Mouse (Mus musculus): Measurements from ENCODE around the gene Nsrp1.

Nsrp1 gene

GRCm38 (mm10) chr11:77042816-77043215 lies 35.4 kb downstream of the Nsrp1 start:
- in situ Hi-C loops (cut with MseI, MboI) = no loop called here

GRCm38 (mm10) chr11:77041891-77042290 lies 36.3 kb downstream of the Nsrp1 start:
- in situ Hi-C loops (cut with MseI, MboI) = no loop called here

DNA sequence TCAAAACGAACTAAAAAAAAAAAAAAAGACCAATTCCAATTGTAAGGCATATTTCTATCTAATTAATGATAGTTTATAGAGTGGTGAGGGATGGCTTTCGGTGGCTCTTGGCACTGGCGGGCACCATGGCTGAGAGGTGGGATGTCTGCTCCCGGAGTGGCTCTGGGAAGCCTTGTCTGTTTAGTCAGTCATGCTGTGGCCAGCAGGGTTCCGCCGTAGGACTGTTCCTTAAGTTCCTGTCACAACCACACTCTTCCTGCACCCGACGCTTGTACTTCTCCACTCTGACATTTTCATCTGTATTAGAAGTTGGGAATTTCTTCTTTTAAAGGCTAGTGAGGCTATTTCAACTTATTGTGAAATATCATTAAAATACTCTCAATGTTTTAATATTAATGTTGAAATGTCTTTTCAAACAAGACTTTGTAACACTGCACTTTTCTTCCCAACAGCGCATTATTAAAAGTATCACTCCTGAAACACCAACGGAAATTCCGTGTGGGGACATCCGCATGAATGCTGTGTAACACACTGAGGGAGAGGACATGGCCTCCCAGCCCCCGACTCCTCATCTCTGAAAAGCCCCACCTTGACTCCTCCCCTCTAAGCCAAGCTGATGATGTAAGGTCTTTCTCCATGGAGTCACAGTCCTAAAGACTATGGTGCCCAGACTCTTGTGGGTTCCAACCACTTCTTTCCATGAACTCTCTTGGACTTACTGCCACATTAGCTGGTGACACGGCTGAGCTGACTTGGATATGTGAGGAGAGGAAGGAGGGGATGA lies 46.9 kb downstream of the Nsrp1 start:
- in situ Hi-C loops (cut with MseI, MboI) = no loop called here

- in situ Hi-C loops (cut with MseI, MboI) = no loop called here
Observed at GRCm38 (mm10) chr11:77028157-77028556, 50.1 kb downstream of the Nsrp1 start.

DNA sequence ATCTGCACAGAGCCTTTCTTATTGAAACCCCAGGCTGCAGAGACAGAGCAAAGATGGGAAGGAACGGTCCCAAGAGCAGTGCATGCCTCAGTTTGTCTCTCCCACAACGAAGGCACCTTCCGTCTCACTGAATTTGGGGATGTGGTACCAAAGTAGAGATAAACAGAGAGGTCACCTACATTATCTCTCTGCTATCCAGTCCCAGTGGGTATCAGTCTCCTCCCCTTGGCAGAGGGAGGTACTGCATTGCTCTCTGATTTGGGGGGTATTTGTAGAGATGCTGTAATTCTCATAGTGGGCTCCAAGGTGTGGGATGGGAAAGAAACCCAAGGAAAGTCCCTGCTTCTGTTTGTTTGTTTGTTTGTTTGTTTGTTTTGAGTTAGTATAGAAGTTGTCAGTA lies 51.7 kb downstream of the Nsrp1 start:
- in situ Hi-C loops (cut with MseI, MboI) = no loop called here

DNA sequence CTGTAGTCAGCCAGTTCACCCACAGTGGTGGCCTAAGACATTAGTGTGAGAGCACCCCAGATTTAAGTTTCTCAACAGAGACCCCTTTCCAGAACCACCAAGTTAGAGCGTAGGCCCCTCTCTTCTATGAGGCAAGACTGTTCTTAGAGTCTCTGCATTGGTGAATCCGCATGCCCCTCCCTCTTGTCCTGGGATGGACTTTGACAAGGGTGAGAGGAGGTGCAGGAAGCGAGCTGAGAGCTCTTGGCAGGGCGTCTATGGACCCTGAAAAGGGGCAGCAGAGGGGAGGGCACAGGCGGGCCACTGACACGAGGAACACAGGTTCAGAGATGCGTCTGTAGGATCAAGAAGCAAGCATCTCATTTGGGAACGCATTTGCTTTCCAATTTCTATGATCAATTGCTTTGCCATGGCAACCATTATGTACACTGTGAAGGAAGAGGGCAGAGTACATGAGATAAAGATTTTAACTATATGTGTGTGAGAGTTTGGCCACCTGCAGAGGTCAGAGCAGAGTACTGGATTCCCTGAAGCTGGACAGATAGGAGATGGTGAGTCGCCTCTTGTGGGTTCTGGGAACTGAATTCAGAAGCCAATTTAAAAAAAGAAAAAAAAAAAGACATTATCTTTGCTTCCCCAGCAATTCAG lies 56.4 kb downstream of the Nsrp1 start:
- in situ Hi-C loops (cut with MseI, MboI) = no loop called here

DNA sequence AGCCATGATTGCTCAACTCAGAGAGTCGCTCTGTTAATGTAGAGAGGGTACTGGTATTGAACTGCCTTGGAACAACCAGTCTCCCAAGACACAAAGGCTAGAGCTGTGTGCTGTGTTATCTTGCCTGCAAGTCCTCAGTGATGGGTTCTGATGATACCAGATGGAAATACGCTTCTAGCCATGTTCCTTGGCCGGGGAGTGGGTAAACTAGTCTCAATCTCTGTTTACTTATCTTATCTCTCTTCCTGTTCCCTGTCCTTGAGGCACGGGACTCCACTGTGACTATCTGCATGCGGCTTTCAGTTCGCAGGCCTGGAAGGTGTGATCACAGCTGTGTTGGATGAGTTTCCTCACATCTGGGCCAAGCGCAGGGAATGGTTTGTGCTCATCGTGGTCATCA lies 58.7 kb downstream of the Nsrp1 start:
- in situ Hi-C loops (cut with MseI, MboI) = no loop called here

GRCm38 (mm10) chr11:77018046-77018445 lies 60.2 kb downstream of the Nsrp1 start:
- in situ Hi-C loops (cut with MseI, MboI) = no loop called here

DNA sequence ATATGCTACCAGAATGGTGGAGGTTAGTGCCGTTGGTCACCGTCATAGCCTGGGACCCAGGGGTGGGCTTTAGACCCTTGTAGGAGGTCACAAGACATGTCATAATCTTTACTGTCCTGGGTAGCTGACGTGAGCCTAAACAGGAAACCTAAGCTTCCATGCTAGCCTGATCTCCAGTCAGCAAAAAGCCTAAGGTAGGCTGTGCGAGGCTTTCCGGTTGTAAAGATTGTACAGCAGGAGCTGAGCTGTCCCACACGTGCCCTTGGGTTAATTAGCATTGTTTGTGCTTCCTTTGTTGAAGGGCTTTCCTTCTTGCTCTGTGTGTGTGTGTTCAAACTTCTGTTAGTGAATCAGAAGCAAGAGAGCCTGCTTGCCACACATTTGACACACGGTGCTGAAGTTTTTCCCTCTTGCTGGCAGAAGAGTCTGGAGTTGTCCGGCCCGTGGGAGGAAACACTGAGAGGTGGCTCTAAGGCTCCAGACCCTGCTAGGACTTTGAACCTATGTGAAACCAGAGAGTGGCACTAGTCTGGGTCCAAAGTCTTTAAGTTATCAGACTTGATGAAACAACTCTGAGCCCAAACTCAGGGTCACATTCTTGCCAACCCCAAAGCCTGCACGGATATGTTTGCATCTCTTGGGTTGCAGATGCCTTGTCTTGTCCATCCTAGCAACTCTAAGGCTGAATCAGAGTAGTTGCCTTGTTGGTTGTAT lies 67.3 kb downstream of the Nsrp1 start:
- in situ Hi-C loops (cut with MseI, MboI) = no loop called here

GRCm38 (mm10) chr11:77009069-77010025 lies 68.9 kb downstream of the Nsrp1 start:
- in situ Hi-C loops (cut with MseI, MboI) = no loop called here

DNA sequence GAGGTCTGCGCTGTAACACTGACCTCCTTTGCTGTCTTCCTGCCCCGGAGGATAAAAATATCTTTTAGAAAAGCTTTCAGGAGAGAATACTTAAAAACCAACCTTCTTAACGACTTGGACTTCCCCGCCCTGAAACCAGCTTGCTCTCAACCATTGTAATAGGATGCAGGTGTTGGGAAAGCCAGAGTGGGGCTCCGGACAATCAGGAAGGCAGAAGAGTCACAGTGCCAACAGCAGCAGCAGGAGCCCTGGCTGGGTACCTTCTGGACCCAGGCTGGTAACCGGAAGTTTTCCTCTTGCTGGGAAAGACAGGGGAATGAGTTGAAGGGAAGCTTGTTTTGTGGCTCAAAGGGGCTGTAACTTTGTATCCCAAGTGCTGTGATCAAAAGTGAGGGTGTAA lies 71.6 kb downstream of the Nsrp1 start:
- in situ Hi-C loops (cut with MseI, MboI) = no loop called here

GRCm38 (mm10) chr11:77005881-77006280 lies 72.4 kb downstream of the Nsrp1 start:
- in situ Hi-C loops (cut with MseI, MboI) = no loop called here

- in situ Hi-C loops (cut with MseI, MboI) = no loop called here
Observed at GRCm38 (mm10) chr11:77002361-77002760, 75.9 kb downstream of the Nsrp1 start.

DNA sequence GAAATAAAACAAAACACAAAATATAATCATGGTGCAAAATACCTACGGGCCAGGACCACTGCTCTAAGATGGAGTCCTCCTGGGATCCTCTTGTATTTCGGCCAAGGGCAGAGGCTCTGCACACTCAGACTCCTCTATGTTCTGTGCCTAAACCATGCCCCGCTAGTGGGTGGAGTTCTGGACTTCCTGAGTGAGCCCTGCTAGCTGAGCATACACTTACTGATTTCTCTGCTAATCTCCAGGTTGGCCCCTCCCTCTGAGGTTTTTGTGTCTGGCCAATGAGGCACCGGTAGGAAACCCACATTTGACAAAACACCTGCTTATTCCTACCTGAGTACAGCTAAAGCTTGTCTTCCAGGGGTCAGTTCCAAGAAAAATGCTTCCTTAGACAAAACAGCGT lies 77.5 kb downstream of the Nsrp1 start:
- in situ Hi-C loops (cut with MseI, MboI) = no loop called here

GRCm38 (mm10) chr11:76998705-76999226 lies 79.5 kb downstream of the Nsrp1 start:
- in situ Hi-C loops (cut with MseI, MboI) = loop anchor here (5.0 kb wide), 2 partner anchors 84 to 94 kb away; no protein-coding TSS in a partner anchor

DNA sequence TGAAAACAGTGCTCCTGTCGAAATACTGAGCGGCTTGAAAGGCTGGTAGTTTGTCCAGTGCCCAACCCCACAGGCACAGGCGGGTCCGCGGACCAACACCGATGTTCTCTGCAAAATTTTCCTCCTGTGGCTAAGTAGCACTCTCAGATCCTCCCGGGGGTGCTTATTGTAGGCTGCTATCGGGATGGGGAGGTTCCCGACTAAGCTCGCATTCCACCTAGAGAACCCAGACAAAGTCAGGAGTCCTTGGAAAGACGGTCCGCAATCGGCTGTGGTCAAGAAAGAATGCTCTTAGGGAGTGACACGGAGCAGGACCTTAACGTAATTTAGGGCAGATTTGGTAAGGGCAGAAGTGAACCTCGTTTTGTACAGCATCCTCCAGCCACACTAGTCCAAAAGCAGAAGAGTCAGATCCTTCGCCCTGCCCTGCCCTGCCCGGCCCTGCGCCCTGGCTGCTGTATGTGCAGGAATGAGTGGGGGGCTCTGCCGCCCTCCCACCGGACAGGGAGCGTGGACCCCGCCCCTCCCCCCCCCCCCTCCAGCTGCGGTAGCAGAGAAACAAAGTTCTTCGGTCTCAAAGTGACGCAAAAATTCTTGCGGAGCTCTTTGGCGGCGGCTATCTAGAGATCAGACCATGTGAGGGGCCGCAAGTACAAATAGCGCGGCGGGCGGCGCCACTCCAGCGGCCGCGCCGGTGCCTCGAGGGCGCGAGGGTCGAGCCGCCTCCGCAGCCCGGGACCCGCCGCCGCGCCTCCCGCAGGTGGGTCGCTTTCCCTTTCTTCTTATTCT lies 80.1 kb downstream of the Nsrp1 start, which contains the start of gene Slc6a4:
Gene Slc6a4 (plus strand): TSS at position 688 of the 789 bp plus-strand sequence.
- in situ Hi-C loops (cut with MseI, MboI) = loop anchor here (5.0 kb wide), 2 partner anchors 84 to 94 kb away; no protein-coding TSS in a partner anchor

- in situ Hi-C loops (cut with MseI, MboI) = loop anchor here (5.0 kb wide), 2 partner anchors 85 to 95 kb away; no protein-coding TSS in a partner anchor
Observed at GRCm38 (mm10) chr11:76997305-76997704, 80.9 kb downstream of the Nsrp1 start.

- in situ Hi-C loops (cut with MseI, MboI) = loop anchor here (5.0 kb wide), 2 partner anchors 86 to 96 kb away; no protein-coding TSS in a partner anchor
Observed at GRCm38 (mm10) chr11:76995966-76996672, 82.1 kb downstream of the Nsrp1 start.

Measured in mouse trophoblast stem cell (cell line).